Mouse (Mus musculus) heart, embryonic 15.5 days (tissue): ENCODE data around the gene Chst10. TPM values are rescaled to one million over a fixed set of nuclear protein-coding genes. Genes with fewer than 3 reads are reported as not detected.

Experiments used
- polyA plus RNA-seq: library from polyadenylated mRNA; unstranded; fragments of >200 nt; fragmentation: Nextera tagmentation; extraction: Ambion mirVana; gene quantifications from 2 replicates; pipeline ENCODE4 v1.2.1, GENCODE M21; 2015

The Chst10 gene
- polyA plus RNA-seq, 1 experiment from 2014 or later: 1.6 TPM

Other genes with a start within 250 kb of the Chst10 start
- gene Aff3, start 233.2 kb downstream of the Chst10 start, polyA plus RNA-seq: 2.2 and 3.7 TPM in 2 replicates
- 0.53 and 0.67 TPM in 2 replicates for gene Lonrf2, start 61.5 kb downstream of the Chst10 start, polyA plus RNA-seq
- not detected in 2 replicates for gene Nms, start 41.0 kb upstream of the Chst10 start, polyA plus RNA-seq
- 129 and 149 TPM in 2 replicates for gene Pdcl3, start 87.4 kb upstream of the Chst10 start, polyA plus RNA-seq